Mouse (Mus musculus): ENCODE measurements around the gene Rgcc. TPM values are rescaled to one million over a fixed set of nuclear protein-coding genes. Genes with fewer than 3 reads are reported as not detected.
A peak's percentile ranks its signal among the peaks of the same experiment; 100 is the strongest.

The Rgcc gene
- polyA plus RNA-seq, 1 experiment from 2014 or later, result 18.7 TPM

GRCm38 (mm10) chr14:79317602-79318001 lies 16.2 kb upstream of the Rgcc start:
- DNase-seq (ENCODE audit: low spot score, missing footprints) (no peak), ATAC-seq (ENCODE audit: low FRiP score) (no peak)
- WGBS, result 73% methylated on average over 2 of the region's 2 CpGs
- no peaks in the 10 kb centered on the region for H3K36me3 ChIP-seq (ENCODE audit: control insufficient read depth, insufficient read depth, low read length)
- no peaks in the 10 kb centered on the region for H3K4me1 ChIP-seq (ENCODE audit: control insufficient read depth, insufficient read depth, low read length)
- H3K4me2 ChIP-seq, result no peak overlapping the region
- no peaks in the 10 kb centered on the region for H3K27me3 ChIP-seq (ENCODE audit: control insufficient read depth, insufficient read depth, low read length)
- H3K27ac ChIP-seq (ENCODE audit: low read depth, low read length), result no peak overlapping the region
- no peak overlapping the region for H3K4me3 ChIP-seq (ENCODE audit: low read depth, low read length)
- no peak overlapping the region for H3K9ac ChIP-seq (ENCODE audit: low read length)
- H3K9me3 ChIP-seq (ENCODE audit: control insufficient read depth, low read length), result no peaks in the 10 kb centered on the region

- ATAC-seq (ENCODE audit: low FRiP score) (no peak), DNase-seq (ENCODE audit: low spot score, missing footprints) (no peak)
- H3K4me3 ChIP-seq (ENCODE audit: low read depth, low read length), result no peak overlapping the region
- H3K9ac ChIP-seq (ENCODE audit: low read length), result no peak overlapping the region
- 68% methylated on average over 7 of the region's 7 CpGs for WGBS
- no peaks in the 10 kb centered on the region for H3K36me3 ChIP-seq (ENCODE audit: control insufficient read depth, insufficient read depth, low read length)
- H3K27ac ChIP-seq (ENCODE audit: low read depth, low read length), result no peak overlapping the region
- no peaks in the 10 kb centered on the region for H3K9me3 ChIP-seq (ENCODE audit: control insufficient read depth, low read length)
- no peaks in the 10 kb centered on the region for H3K27me3 ChIP-seq (ENCODE audit: control insufficient read depth, insufficient read depth, low read length)
- H3K4me2 ChIP-seq, result no peak overlapping the region
- no peaks in the 10 kb centered on the region for H3K4me1 ChIP-seq (ENCODE audit: control insufficient read depth, insufficient read depth, low read length)
Observed at GRCm38 (mm10) chr14:79315877-79316276, 14.4 kb upstream of the Rgcc start.

- Histone ChIP-seq H3K9ac (ENCODE audit: low read length) (no peak overlapping the region), H3K27me3 (ENCODE audit: control insufficient read depth, insufficient read depth, low read length) (no peaks in the 10 kb centered on the region), H3K36me3 (ENCODE audit: control insufficient read depth, insufficient read depth, low read length) (no peaks in the 10 kb centered on the region), H3K4me1 (ENCODE audit: control insufficient read depth, insufficient read depth, low read length) (no peaks in the 10 kb centered on the region), H3K4me2 (no peak overlapping the region), H3K4me3 (ENCODE audit: low read depth, low read length) (no peak overlapping the region), H3K27ac (ENCODE audit: low read depth, low read length) (no peak overlapping the region), H3K9me3 (ENCODE audit: control insufficient read depth, low read length) (no peaks in the 10 kb centered on the region)
- WGBS, result 83% methylated on average over 12 of the region's 12 CpGs
- ATAC-seq (ENCODE audit: low FRiP score) (no peak), DNase-seq (ENCODE audit: low spot score, missing footprints) (no peak)
Observed at GRCm38 (mm10) chr14:79314245-79315010, 13.0 kb upstream of the Rgcc start.

- Histone ChIP-seq H3K9ac (ENCODE audit: low read length) (no peak overlapping the region), H3K4me1 (ENCODE audit: control insufficient read depth, insufficient read depth, low read length) (no peaks in the 10 kb centered on the region), H3K9me3 (ENCODE audit: control insufficient read depth, low read length) (no peaks in the 10 kb centered on the region), H3K4me2 (no peak overlapping the region), H3K27me3 (ENCODE audit: control insufficient read depth, insufficient read depth, low read length) (no peaks in the 10 kb centered on the region), H3K36me3 (ENCODE audit: control insufficient read depth, insufficient read depth, low read length) (no peaks in the 10 kb centered on the region), H3K27ac (ENCODE audit: low read depth, low read length) (no peak overlapping the region), H3K4me3 (ENCODE audit: low read depth, low read length) (no peak overlapping the region)
- WGBS, result 74% methylated on average over 8 of the region's 8 CpGs
- no peak for DNase-seq (ENCODE audit: low spot score, missing footprints)
- no peak for ATAC-seq (ENCODE audit: low FRiP score)
Observed at GRCm38 (mm10) chr14:79313439-79314175, 12.2 kb upstream of the Rgcc start.

- H3K4me2 ChIP-seq, result no peak overlapping the region
- no peaks in the 10 kb centered on the region for H3K9me3 ChIP-seq (ENCODE audit: control insufficient read depth, low read length)
- H3K9ac ChIP-seq (ENCODE audit: low read length), result no peak overlapping the region
- ATAC-seq (ENCODE audit: low FRiP score) (no peak), DNase-seq (ENCODE audit: low spot score, missing footprints) (no peak)
- no peaks in the 10 kb centered on the region for H3K27me3 ChIP-seq (ENCODE audit: control insufficient read depth, insufficient read depth, low read length)
- H3K27ac ChIP-seq (ENCODE audit: low read depth, low read length), result no peak overlapping the region
- H3K4me1 ChIP-seq (ENCODE audit: control insufficient read depth, insufficient read depth, low read length), result peaks cover 5% of the 10 kb centered on the region; the same call in 1 of the 2 replicates
- no peaks in the 10 kb centered on the region for H3K36me3 ChIP-seq (ENCODE audit: control insufficient read depth, insufficient read depth, low read length)
- H3K4me3 ChIP-seq (ENCODE audit: low read depth, low read length), result no peak overlapping the region
- WGBS, result 86% methylated on average over 4 of the region's 4 CpGs
Observed at GRCm38 (mm10) chr14:79312719-79313118, 11.3 kb upstream of the Rgcc start.

- 70% methylated on average over 4 of the region's 4 CpGs for WGBS
- ATAC-seq (ENCODE audit: low FRiP score) (no peak), DNase-seq (ENCODE audit: low spot score, missing footprints) (no peak)
- no peaks in the 10 kb centered on the region for H3K9me3 ChIP-seq (ENCODE audit: control insufficient read depth, low read length)
- H3K4me1 ChIP-seq (ENCODE audit: control insufficient read depth, insufficient read depth, low read length), result peaks cover 5% of the 10 kb centered on the region; the same call in 1 of the 2 replicates
- no peak overlapping the region for H3K4me2 ChIP-seq
- no peaks in the 10 kb centered on the region for H3K36me3 ChIP-seq (ENCODE audit: control insufficient read depth, insufficient read depth, low read length)
- no peak overlapping the region for H3K27ac ChIP-seq (ENCODE audit: low read depth, low read length)
- no peak overlapping the region for H3K4me3 ChIP-seq (ENCODE audit: low read depth, low read length)
- no peak overlapping the region for H3K9ac ChIP-seq (ENCODE audit: low read length)
- H3K27me3 ChIP-seq (ENCODE audit: control insufficient read depth, insufficient read depth, low read length), result no peaks in the 10 kb centered on the region
Observed at GRCm38 (mm10) chr14:79311918-79312454, 10.5 kb upstream of the Rgcc start.

- DNase-seq (ENCODE audit: low spot score, missing footprints), result peak; percentile 79
- Histone ChIP-seq H3K9ac (ENCODE audit: low read length) (no peak overlapping the region), H3K4me2 (no peak overlapping the region), H3K27me3 (ENCODE audit: control insufficient read depth, insufficient read depth, low read length) (no peaks in the 10 kb centered on the region), H3K27ac (ENCODE audit: low read depth, low read length) (no peak overlapping the region), H3K4me3 (ENCODE audit: low read depth, low read length) (no peak overlapping the region), H3K9me3 (ENCODE audit: control insufficient read depth, low read length) (no peaks in the 10 kb centered on the region), H3K4me1 (ENCODE audit: control insufficient read depth, insufficient read depth, low read length) (peaks cover 5% of the 10 kb centered on the region; the same call in 1 of the 2 replicates), H3K36me3 (ENCODE audit: control insufficient read depth, insufficient read depth, low read length) (no peaks in the 10 kb centered on the region)
- 46% methylated on average over 4 of the region's 4 CpGs for WGBS
- ATAC-seq (ENCODE audit: low FRiP score), result no peak
Observed at GRCm38 (mm10) chr14:79309115-79309514, 7.7 kb upstream of the Rgcc start.

- ATAC-seq (ENCODE audit: low FRiP score), result peak; percentile 38; the same call in 1 of the 2 replicates
- peak; percentile 84 for DNase-seq (ENCODE audit: low spot score, missing footprints)
- no peaks in the 10 kb centered on the region for H3K27me3 ChIP-seq (ENCODE audit: control insufficient read depth, insufficient read depth, low read length)
- H3K4me3 ChIP-seq (ENCODE audit: low read depth, low read length), result no peak overlapping the region
- 14% methylated on average over 4 of the region's 4 CpGs for WGBS
- no peak overlapping the region for H3K4me2 ChIP-seq
- H3K9ac ChIP-seq (ENCODE audit: low read length), result no peak overlapping the region
- H3K4me1 ChIP-seq (ENCODE audit: control insufficient read depth, insufficient read depth, low read length), result peaks cover 5% of the 10 kb centered on the region; the same call in 1 of the 2 replicates
- no peaks in the 10 kb centered on the region for H3K36me3 ChIP-seq (ENCODE audit: control insufficient read depth, insufficient read depth, low read length)
- H3K27ac ChIP-seq (ENCODE audit: low read depth, low read length), result no peak overlapping the region
- H3K9me3 ChIP-seq (ENCODE audit: control insufficient read depth, low read length), result no peaks in the 10 kb centered on the region
Observed at GRCm38 (mm10) chr14:79308364-79308763, 6.9 kb upstream of the Rgcc start.

GRCm38 (mm10) chr14:79307908-79308307 lies 6.5 kb upstream of the Rgcc start:
- no peak overlapping the region for H3K27ac ChIP-seq (ENCODE audit: low read depth, low read length)
- WGBS, result 39% methylated on average over 5 of the region's 5 CpGs
- ATAC-seq (ENCODE audit: low FRiP score), result no peak
- no peak overlapping the region for H3K4me2 ChIP-seq
- H3K27me3 ChIP-seq (ENCODE audit: control insufficient read depth, insufficient read depth, low read length), result no peaks in the 10 kb centered on the region
- no peaks in the 10 kb centered on the region for H3K9me3 ChIP-seq (ENCODE audit: control insufficient read depth, low read length)
- no peak overlapping the region for H3K9ac ChIP-seq (ENCODE audit: low read length)
- H3K4me3 ChIP-seq (ENCODE audit: low read depth, low read length), result no peak overlapping the region
- H3K36me3 ChIP-seq (ENCODE audit: control insufficient read depth, insufficient read depth, low read length), result no peaks in the 10 kb centered on the region
- DNase-seq (ENCODE audit: low spot score, missing footprints), result no peak
- H3K4me1 ChIP-seq (ENCODE audit: control insufficient read depth, insufficient read depth, low read length), result peaks cover 5% of the 10 kb centered on the region; the same call in 1 of the 2 replicates
